Mouse (Mus musculus): ENCODE measurements around the gene Kcnf1.

DNA sequence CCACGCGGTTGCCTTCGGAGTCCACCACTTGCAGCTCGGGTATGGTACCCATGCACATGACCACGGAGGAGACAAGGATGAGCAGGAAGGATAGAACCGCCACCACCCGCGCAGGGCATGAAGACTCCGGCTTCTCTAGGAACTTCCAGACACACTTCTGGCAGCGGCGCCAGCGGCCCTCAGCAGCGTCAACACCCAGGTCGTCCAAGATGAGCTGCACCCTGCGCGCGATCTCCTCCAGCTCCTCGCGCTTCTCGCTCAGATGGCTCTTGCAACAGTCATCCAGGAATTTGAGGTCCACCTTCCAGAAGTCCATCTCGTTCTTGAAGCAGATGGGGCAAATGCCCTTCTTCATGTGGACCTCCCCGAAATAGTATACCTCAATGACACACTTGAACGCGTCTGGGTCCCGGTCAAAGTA lies 1.1 kb downstream of the Kcnf1 start:
- TF ChIP-seq POLR2A (IDR thresholded peaks at IDR 0.05; ENCODE audit: extremely low read depth, insufficient read depth, low read length) (no peak), CTCF (IDR thresholded peaks at IDR 0.05; ENCODE audit: low read depth, low read length) (no peak)

All from liver, adult 2 months (tissue).